Mouse (Mus musculus): ENCODE measurements around the gene Amhr2.
A peak's percentile ranks its signal among the peaks of the same experiment; 100 is the strongest.

Amhr2 gene

DNA sequence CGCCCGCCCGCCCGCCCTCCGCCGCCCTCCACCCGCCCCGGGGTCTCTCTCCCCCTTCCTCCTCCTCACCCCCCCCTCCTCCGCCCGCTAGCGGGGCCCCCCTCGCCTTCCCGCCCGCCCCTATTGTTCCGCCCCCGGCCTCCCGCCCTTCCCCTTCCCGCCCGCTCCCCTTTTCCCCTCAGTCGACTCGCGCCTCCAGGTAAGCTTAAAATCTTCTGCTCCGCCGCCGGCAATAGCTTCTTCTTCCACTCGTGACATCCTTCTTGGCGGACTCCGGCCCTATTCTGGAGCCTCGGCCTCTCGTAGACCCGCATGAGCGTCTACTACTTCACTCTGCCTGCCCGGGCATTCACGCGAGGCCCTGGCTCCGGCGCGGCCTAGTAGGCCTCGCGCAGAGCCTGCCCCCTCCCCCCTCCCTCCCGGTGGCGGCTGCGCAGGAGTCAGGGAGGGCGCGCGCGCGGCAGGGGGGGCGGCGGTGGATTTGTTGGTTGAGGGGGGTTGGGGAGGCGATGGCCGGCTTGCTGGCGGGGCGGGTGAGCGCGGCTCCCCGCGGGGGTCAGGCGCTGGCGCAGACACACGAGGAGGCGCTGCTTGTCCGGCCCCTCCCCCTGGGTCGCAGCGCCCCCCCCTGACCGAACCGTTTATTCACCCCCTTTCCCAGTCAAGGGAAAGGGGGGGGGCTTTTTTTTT, 25.6 kb downstream of the Amhr2 start:
- DNase-seq (ENCODE audit: low read depth, low spot score), result peak; percentile 74

GRCm38 (mm10) chr15:102471295-102471645, 26.1 kb downstream of the Amhr2 start:
- DNase-seq (ENCODE audit: low read depth, low spot score), result no peak

DNA sequence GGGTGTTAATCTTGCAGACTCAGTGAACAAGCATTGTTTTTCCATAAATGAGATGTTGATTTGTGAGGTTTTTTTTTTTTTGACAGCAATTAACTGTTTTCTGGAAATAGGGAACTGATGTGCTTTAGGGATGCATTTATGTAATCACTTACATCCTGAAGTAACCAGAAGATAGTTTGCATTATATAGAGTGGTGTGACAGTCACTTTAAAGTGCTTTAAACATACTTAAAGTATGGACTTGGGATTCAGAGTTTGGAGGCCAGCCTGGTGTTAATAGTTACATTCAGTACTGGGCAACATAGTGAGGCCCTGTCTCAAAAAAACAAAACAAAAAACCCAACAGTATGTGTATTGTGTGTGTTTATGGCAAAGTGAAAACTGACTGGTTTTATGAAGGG, 26.6 kb downstream of the Amhr2 start:
- DNase-seq (ENCODE audit: low read depth, low spot score), result no peak

- no peak for DNase-seq (ENCODE audit: low read depth, low spot score)
Observed at GRCm38 (mm10) chr15:102473246-102473645, 28.1 kb downstream of the Amhr2 start.

DNA sequence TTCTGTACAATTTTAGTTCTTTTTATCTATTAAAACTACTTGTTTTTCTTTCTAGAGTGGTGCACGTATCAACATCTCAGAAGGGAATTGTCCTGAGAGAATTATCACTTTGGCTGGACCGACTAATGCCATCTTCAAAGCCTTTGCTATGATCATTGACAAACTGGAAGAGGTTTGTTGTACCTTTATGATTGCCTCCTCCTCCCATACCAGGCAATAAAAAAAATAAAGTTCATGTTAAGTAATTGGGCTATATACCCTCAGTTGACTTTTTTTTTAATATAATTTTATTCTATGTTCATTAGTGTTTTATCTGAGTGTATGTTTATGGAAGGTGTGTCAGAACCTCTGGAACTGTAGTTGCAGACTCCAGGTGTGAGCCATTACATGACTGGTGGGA, 29.4 kb downstream of the Amhr2 start:
- DNase-seq (ENCODE audit: low read depth, low spot score), result no peak

DNA sequence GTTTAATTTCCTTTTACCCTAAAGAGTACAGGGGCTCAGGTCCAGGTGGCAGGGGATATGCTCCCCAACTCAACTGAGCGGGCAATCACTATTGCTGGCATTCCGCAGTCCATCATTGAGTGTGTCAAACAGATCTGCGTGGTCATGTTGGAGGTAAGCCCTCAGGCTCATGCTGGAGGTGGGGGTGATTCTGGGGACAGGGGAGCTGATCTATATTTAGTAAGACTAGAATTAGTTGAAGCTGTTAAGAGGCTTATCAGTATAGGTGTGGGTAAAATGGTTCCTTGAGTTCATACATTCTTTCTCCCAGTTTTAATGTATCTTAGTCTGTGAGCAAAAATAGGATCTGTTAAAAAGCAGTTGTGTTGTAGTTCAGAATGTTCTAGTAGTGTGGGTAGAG, 38.0 kb downstream of the Amhr2 start:
- DNase-seq (ENCODE audit: low read depth, low spot score), result no peak

DNA sequence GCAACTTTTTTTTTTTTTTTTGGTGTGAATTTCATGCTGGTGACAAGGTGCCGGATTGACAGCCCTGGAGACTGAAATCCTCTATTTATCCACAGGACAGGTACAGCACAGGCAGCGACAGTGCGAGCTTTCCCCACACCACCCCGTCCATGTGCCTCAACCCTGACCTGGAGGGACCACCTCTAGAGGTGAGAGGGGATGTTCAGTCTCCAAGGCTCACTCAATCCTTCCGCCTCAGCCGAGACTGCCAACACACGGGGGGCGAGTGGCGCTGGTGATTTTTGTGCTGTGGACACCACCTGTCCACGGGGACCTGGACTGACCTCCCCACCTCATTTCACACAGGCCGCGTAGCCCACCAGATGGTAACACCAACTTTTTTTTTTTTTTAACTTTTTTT, 40.7 kb downstream of the Amhr2 start:
- DNase-seq (ENCODE audit: low read depth, low spot score), result no peak

GRCm38 (mm10) chr15:102487664-102488063, 42.5 kb downstream of the Amhr2 start:
- no peak for DNase-seq (ENCODE audit: low read depth, low spot score)

DNA sequence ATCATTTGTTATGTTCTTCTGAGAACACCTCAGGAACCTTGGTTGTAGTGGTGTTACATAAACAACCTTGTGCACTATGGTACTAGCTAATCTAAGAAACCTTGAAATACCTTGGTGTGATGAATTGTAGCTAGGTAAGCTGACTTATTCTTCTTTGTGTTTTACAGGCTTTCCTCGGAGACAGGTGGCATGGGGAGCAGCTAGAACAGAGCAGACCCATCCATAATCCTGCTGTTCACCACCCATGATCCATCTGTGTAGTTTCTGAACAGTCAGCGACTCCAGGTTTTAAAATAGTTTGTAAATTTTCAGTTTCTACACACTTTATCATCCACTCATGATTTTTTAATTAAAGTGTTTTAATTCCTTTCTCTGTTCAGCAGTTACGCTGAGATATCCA, 53.2 kb downstream of the Amhr2 start:
- no peak for DNase-seq (ENCODE audit: low read depth, low spot score)

DNA sequence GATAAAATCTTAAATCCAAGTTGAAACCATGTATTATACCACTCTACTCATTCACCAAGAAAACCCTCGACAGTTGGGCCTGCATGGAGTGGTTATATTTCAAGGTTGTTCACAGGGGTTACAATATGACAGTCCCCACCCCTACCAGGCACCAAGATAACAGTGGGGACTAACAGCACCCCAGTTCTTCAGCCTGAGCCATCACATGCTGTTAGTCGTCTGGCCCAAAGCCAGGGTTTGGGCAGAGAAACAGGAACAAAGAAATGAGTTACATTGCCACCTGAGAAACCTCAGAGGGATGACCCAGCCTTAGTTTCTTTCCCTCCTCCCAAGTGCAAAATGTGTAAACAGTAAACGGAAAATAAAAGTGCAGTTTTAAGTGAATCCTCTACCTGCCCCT, 54.2 kb downstream of the Amhr2 start:
- no peak for DNase-seq (ENCODE audit: low read depth, low spot score)

- DNase-seq (ENCODE audit: low read depth, low spot score), result no peak
Observed at GRCm38 (mm10) chr15:102499851-102500250, 54.7 kb downstream of the Amhr2 start.

DNA sequence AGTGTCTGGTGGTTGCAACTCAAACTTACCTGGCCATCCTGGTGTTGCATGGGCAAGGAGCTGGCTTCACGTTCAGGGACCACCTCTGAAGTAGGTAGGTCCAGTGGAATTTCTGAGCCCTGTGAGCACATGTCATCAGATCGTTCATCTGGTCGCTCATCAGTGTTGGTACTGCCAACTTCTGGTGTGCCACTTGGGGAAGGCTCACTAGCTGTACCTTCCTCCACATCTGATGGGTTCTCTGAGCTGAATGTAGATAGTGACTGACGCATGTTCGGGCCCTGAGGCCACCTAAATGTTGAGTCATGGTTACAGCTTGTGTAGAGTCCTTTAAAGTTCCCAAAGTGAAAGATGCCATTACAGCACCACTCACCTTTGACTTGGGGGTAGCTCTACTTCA, 55.3 kb downstream of the Amhr2 start:
- DNase-seq (ENCODE audit: low read depth, low spot score), result no peak

- no peak for DNase-seq (ENCODE audit: low read depth, low spot score)
Observed at GRCm38 (mm10) chr15:102501084-102501814, 56.1 kb downstream of the Amhr2 start.

GRCm38 (mm10) chr15:102502254-102502840, 57.2 kb downstream of the Amhr2 start:
- no peak for DNase-seq (ENCODE audit: low read depth, low spot score)

GRCm38 (mm10) chr15:102503447-102503846, 58.3 kb downstream of the Amhr2 start, which contains the start of gene Gm10337:
TSS of gene Gm10337 (plus strand) at chr15:102503722.
- DNase-seq (ENCODE audit: low read depth, low spot score), result no peak
